Mouse (Mus musculus) gastrocnemius, adult 2 months (tissue): Measurements from ENCODE around the gene Wrnip1. TPM values are rescaled to one million over a fixed set of nuclear protein-coding genes. Genes with fewer than 3 reads are reported as not detected.
"Not testable (repeated sequence)": the region's sequence is repeated elsewhere in the genome, so short reads cannot be mapped to it uniquely, and the experiment has no call there.

Experiments
- DNase-seq: peaks from one replicate; pipeline ENCODE4 v3.0.0; 2022
- H3K27ac ChIP-seq: fragments of 200-600 bp; 2 replicates; pipeline ENCODE4 v1.8.1; 2022; ENCODE audit warnings: mild to moderate bottlenecking
- H3K4me3 ChIP-seq: fragments of 200-600 bp; 2 replicates; pipeline ENCODE4 v1.8.1; 2022; ENCODE audit warnings: mild to moderate bottlenecking, moderate library complexity
- CTCF ChIP-seq: fragments of 200-600 bp; IDR thresholded peaks from 2 replicates; pipeline ENCODE4 v1.8.1; 2022; ENCODE audit warnings: antibody characterized with exemption, mild to moderate bottlenecking, moderate library complexity
- intact Hi-C: fragments of 180-260 bp; cut with DNase I; formaldehyde crosslinking; loops from one replicate; pipeline ENCODE4 v1.15.1; 2025
- total RNA-seq, 2 experiments: library from RNA; stranded (reverse); gene quantifications; 2 replicates each; pipeline ENCODE4 v1.2.3; 2021

The Wrnip1 gene
- total RNA-seq, 2 experiments from 2014 or later = 5.2 to 8.5 TPM

GRCm38 (mm10) chr13:32841349-32841748, 39.5 kb downstream of the Wrnip1 start:
- H3K27ac ChIP-seq = no peak overlapping the region
- no peak for TF ChIP-seq CTCF
- H3K4me3 ChIP-seq = no peak overlapping the region
- DNase-seq = no peak
- intact Hi-C loops = no loop called here

GRCm38 (mm10) chr13:32846221-32846620, 44.4 kb downstream of the Wrnip1 start:
- intact Hi-C loops = no loop called here
- no peak overlapping the region for H3K27ac ChIP-seq
- H3K4me3 ChIP-seq = no peak overlapping the region
- no peak for DNase-seq
- no peak for TF ChIP-seq CTCF

GRCm38 (mm10) chr13:32849092-32849491, 47.3 kb downstream of the Wrnip1 start:
- DNase-seq = no peak
- intact Hi-C loops = no loop called here
- H3K27ac ChIP-seq = no peak overlapping the region
- no peak for TF ChIP-seq CTCF
- H3K4me3 ChIP-seq = peak overlapping the region; percentile 7; the same call in 1 of the 2 replicates

GRCm38 (mm10) chr13:32849531-32850123, 47.8 kb downstream of the Wrnip1 start:
- H3K4me3 ChIP-seq = peak overlapping the region; percentile 64
- DNase-seq = no peak
- H3K27ac ChIP-seq = no peak overlapping the region
- intact Hi-C loops = no loop called here
- TF ChIP-seq CTCF = no peak

- intact Hi-C loops = no loop called here
- no peak for DNase-seq
- no peak overlapping the region; the same call in 1 of the 2 replicates for H3K27ac ChIP-seq
- no peak for TF ChIP-seq CTCF
- H3K4me3 ChIP-seq = peak overlapping the region; percentile 64
These were observed 48.3 kb downstream of the Wrnip1 start for GRCm38 (mm10) chr13:32850156-32850555.

- intact Hi-C loops = no loop called here
- TF ChIP-seq CTCF = no peak
- peak; percentile 80 for DNase-seq
- H3K27ac ChIP-seq = peak within 1 kb of the TSS; percentile 60
- H3K4me3 ChIP-seq = peak within 1 kb of the TSS; percentile 64
These were observed 49.0 kb downstream of the Wrnip1 start, which contains the start of gene Serpinb1a for GRCm38 (mm10) chr13:32850668-32851404. Gene Serpinb1a (minus strand): TSS chr13:32851185.

GRCm38 (mm10) chr13:32851967-32852366, 50.1 kb downstream of the Wrnip1 start:
- Histone ChIP-seq H3K27ac (peak overlapping the region; percentile 46; the same call in 1 of the 2 replicates), H3K4me3 (no peak overlapping the region)
- intact Hi-C loops = no loop called here
- peak; percentile 80 for TF ChIP-seq CTCF
- peak; percentile 68 for DNase-seq

GRCm38 (mm10) chr13:32852539-32852938, 50.7 kb downstream of the Wrnip1 start:
- Histone ChIP-seq H3K27ac (no peak overlapping the region), H3K4me3 (no peak overlapping the region)
- intact Hi-C loops = no loop called here
- no peak for TF ChIP-seq CTCF
- no peak for DNase-seq

GRCm38 (mm10) chr13:32853073-32853472, 51.2 kb downstream of the Wrnip1 start:
- intact Hi-C loops = no loop called here
- no peak overlapping the region for H3K4me3 ChIP-seq
- TF ChIP-seq CTCF = no peak
- H3K27ac ChIP-seq = no peak overlapping the region
- no peak for DNase-seq

GRCm38 (mm10) chr13:32860821-32861220, 59.0 kb downstream of the Wrnip1 start:
- intact Hi-C loops = no loop called here

GRCm38 (mm10) chr13:32863456-32863855, 61.6 kb downstream of the Wrnip1 start:
- intact Hi-C loops = no loop called here
- no peak for TF ChIP-seq CTCF
- no peak for DNase-seq

More at GRCm38 (mm10) chr13:32860821-32861220, 59.0 kb downstream of the Wrnip1 start:
- peak; percentile 44 for DNase-seq
- Histone ChIP-seq H3K27ac (peak overlapping the region; percentile 28; the same call in 1 of the 2 replicates), H3K4me3 (no peak overlapping the region)
- no peak for TF ChIP-seq CTCF

GRCm38 (mm10) chr13:32864529-32864928, 62.7 kb downstream of the Wrnip1 start:
- DNase-seq, intact Hi-C loops, H3K27ac ChIP-seq, H3K4me3 ChIP-seq: not testable (repeated sequence)

More at GRCm38 (mm10) chr13:32863456-32863855, 61.6 kb downstream of the Wrnip1 start:
- Histone ChIP-seq H3K4me3 (no peak overlapping the region), H3K27ac (no peak overlapping the region)

GRCm38 (mm10) chr13:32865591-32865990, 63.8 kb downstream of the Wrnip1 start:
- H3K4me3 ChIP-seq = no peak overlapping the region
- intact Hi-C loops = no loop called here
- H3K27ac ChIP-seq = no peak overlapping the region
- peak; percentile 48 for TF ChIP-seq CTCF
- no peak for DNase-seq
